Mouse (Mus musculus) limb, embryonic 11.5 days (tissue): ENCODE data around the gene Cplx1. TPM values are rescaled to one million over a fixed set of nuclear protein-coding genes. Genes with fewer than 3 reads are reported as not detected.

Experiments
- ATAC-seq: fragments of 200-750 bp; cut with Nextera tagmentation; 2 replicates; pipeline ENCODE4 v1.8.0; 2017; ENCODE audit warnings: low read depth; ENCODE audit not compliant: insufficient number of reproducible peaks, low FRiP score, low TSS enrichment
- DNase-seq: peaks from one replicate; pipeline ENCODE4 v3.0.0-alpha.2; 2015; ENCODE audit warnings: low spot score
- H3K27ac ChIP-seq: fragments of 300-500 bp; sonication (generic); replicated peaks from 2 replicates; pipeline ENCODE4 v1.5.1; 2014; ENCODE audit warnings: low read depth, mild to moderate bottlenecking, low read length
- H3K27me3 ChIP-seq: fragments of 300-500 bp; sonication (generic); 2 replicates; pipeline ENCODE4 v1.6.1; 2014; ENCODE audit warnings: mild to moderate bottlenecking, low read length, mixed read lengths; ENCODE audit not compliant: control insufficient read depth, insufficient read depth
- H3K36me3 ChIP-seq: fragments of 300-500 bp; sonication (generic); 2 replicates; pipeline ENCODE4 v1.6.1; 2014; ENCODE audit warnings: mild to moderate bottlenecking, low read length, moderate library complexity, mixed read lengths; ENCODE audit not compliant: control insufficient read depth, insufficient read depth
- H3K4me1 ChIP-seq: fragments of 300-500 bp; sonication (generic); 2 replicates; pipeline ENCODE4 v1.6.1; 2014; ENCODE audit warnings: low read length, mixed read lengths; ENCODE audit not compliant: control insufficient read depth, insufficient read depth
- H3K4me2 ChIP-seq: fragments of 300-500 bp; sonication (generic); 2 replicates; pipeline ENCODE4 v1.6.1; 2014; ENCODE audit warnings: low read depth, mild to moderate bottlenecking, moderate library complexity; ENCODE audit not compliant: severe bottlenecking
- H3K4me3 ChIP-seq: fragments of 300-500 bp; sonication (generic); 2 replicates; pipeline ENCODE4 v1.5.1; 2014; ENCODE audit warnings: low read depth, low read length
- H3K9ac ChIP-seq: fragments of 300-500 bp; sonication (generic); 2 replicates; pipeline ENCODE4 v1.6.1; 2014; ENCODE audit warnings: mild to moderate bottlenecking, low read length
- H3K9me3 ChIP-seq: fragments of 300-500 bp; sonication (generic); 2 replicates; pipeline ENCODE4 v1.6.1; 2016; ENCODE audit warnings: low read length; ENCODE audit not compliant: control insufficient read depth
- WGBS: fragments of 180-500 bp; shearing (Covaris S2); extraction: QIAGEN DNeasy Blood & Tissue Kit; methylation state at CpG from one replicate; pipeline ENCODE4 v1.1.7; 2014; 5-methylcytosine and 5-hydroxymethylcytosine counted together
- polyA plus RNA-seq: library from polyadenylated mRNA; unstranded; fragments of >200 nt; fragmentation: Nextera tagmentation; extraction: Ambion mirVana; gene quantifications from 2 replicates; pipeline ENCODE4 v1.2.1, GENCODE M21; 2014

The Cplx1 gene
- polyA plus RNA-seq, 1 experiment from 2014 or later, result 0.17 TPM

DNA sequence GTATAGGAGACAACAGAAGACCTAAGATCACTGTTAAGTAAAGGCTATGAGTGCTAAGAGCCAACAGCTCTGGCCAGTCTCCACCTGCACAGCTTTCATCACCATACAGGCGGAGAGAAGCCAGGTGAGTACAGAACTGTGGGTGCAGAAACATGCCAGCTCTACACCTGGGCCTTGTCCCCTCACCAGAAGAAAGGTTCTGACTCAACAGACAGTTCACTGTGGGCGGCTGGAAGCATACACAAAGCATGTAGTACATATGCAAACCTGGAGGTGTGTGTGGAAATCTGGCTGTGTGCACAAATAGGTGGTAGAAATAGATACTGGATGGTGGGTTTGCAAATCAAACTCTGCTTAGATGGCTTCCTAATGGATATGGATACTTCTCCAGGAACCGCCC lies 27.2 kb downstream of the Cplx1 start:
- Histone ChIP-seq H3K27ac (no peak overlapping the region), H3K4me3 (no peak overlapping the region), H3K27me3 (no peaks in the 10 kb centered on the region), H3K4me1 (peaks cover 5% of the 10 kb centered on the region; the same call in 1 of the 2 replicates), H3K9me3 (no peaks in the 10 kb centered on the region), H3K4me2 (no peak overlapping the region), H3K9ac (no peak overlapping the region), H3K36me3 (no peaks in the 10 kb centered on the region)
- DNase-seq (no peak), ATAC-seq (no peak)
- WGBS, result 87% methylated on average over 3 of the region's 3 CpGs

- no peak overlapping the region for H3K9ac ChIP-seq
- DNase-seq (no peak), ATAC-seq (no peak)
- H3K27me3 ChIP-seq, result no peaks in the 10 kb centered on the region
- H3K9me3 ChIP-seq, result no peaks in the 10 kb centered on the region
- WGBS, result 77% methylated on average over 3 of the region's 3 CpGs
- H3K27ac ChIP-seq, result no peak overlapping the region
- no peaks in the 10 kb centered on the region for H3K36me3 ChIP-seq
- no peak overlapping the region for H3K4me2 ChIP-seq
- no peak overlapping the region for H3K4me3 ChIP-seq
- peaks cover 5% of the 10 kb centered on the region; the same call in 1 of the 2 replicates for H3K4me1 ChIP-seq
These were observed 27.9 kb downstream of the Cplx1 start for GRCm38 (mm10) chr5:108521896-108522295.

DNA sequence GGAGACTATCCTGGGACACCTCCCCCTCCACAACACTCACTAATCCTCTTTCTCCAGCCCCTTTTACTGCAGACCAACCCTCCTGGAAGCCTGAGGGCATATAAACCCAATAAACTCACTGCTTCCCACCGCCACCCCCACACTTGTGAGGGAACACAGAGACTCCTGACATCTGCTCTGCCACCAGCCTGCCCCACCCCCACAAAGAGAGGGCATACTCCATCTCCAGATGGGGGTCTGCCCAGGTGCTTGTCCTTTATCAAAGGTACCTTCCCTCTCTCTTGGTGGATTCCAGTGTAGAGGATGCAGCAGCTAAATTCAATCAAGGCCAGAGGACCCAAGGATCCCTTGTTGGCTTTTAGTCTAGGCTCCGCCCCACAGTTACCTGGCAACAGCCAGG lies 28.8 kb downstream of the Cplx1 start:
- peak; percentile 42 for DNase-seq
- no peak; the same call in 1 of the 2 replicates for ATAC-seq
- WGBS, result 52% methylated on average over 2 of the region's 2 CpGs
- no peak overlapping the region for H3K27ac ChIP-seq
- H3K4me1 ChIP-seq, result peaks cover 5% of the 10 kb centered on the region; the same call in 1 of the 2 replicates
- H3K9me3 ChIP-seq, result no peaks in the 10 kb centered on the region
- H3K9ac ChIP-seq, result no peak overlapping the region
- H3K4me3 ChIP-seq, result no peak overlapping the region
- no peak overlapping the region for H3K4me2 ChIP-seq
- H3K36me3 ChIP-seq, result no peaks in the 10 kb centered on the region
- H3K27me3 ChIP-seq, result no peaks in the 10 kb centered on the region

DNA sequence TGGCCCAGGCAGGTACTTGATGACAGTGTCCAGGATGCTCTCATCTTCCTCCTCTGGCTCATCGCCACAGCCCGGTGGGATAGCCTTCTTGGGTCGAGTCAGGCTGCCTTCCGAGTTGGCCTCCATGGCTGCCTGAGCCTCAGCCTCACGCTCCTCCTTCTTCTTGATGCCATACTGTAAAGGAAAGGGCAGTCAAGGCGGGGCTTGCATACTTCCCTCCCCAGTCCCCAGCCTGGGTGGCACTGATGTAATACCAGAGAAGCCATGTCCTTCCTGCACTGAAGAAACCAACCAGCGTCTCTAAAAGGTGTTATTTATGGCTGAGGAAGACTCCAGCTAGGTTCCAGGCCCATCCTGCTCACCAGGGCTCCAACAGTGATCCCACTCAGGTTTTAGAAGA lies 29.7 kb downstream of the Cplx1 start:
- 79% methylated on average over 7 of the region's 7 CpGs for WGBS
- peaks cover 5% of the 10 kb centered on the region; the same call in 1 of the 2 replicates for H3K4me1 ChIP-seq
- ATAC-seq (no peak), DNase-seq (no peak)
- H3K36me3 ChIP-seq, result no peaks in the 10 kb centered on the region
- H3K9me3 ChIP-seq, result no peaks in the 10 kb centered on the region
- H3K27me3 ChIP-seq, result no peaks in the 10 kb centered on the region
- H3K4me3 ChIP-seq, result no peak overlapping the region
- H3K9ac ChIP-seq, result no peak overlapping the region
- H3K27ac ChIP-seq, result no peak overlapping the region
- H3K4me2 ChIP-seq, result no peak overlapping the region

GRCm38 (mm10) chr5:108518951-108519350 lies 30.9 kb downstream of the Cplx1 start:
- no peak for ATAC-seq
- H3K9ac ChIP-seq, result no peak overlapping the region
- no peaks in the 10 kb centered on the region for H3K36me3 ChIP-seq
- H3K4me3 ChIP-seq, result no peak overlapping the region
- no peak for DNase-seq
- no peak overlapping the region for H3K4me2 ChIP-seq
- no peaks in the 10 kb centered on the region for H3K9me3 ChIP-seq
- H3K27me3 ChIP-seq, result no peaks in the 10 kb centered on the region
- peaks cover 5% of the 10 kb centered on the region; the same call in 1 of the 2 replicates for H3K4me1 ChIP-seq
- no peak overlapping the region for H3K27ac ChIP-seq
- 80% methylated on average over 5 of the region's 5 CpGs for whole genome bisulfite sequencing

DNA sequence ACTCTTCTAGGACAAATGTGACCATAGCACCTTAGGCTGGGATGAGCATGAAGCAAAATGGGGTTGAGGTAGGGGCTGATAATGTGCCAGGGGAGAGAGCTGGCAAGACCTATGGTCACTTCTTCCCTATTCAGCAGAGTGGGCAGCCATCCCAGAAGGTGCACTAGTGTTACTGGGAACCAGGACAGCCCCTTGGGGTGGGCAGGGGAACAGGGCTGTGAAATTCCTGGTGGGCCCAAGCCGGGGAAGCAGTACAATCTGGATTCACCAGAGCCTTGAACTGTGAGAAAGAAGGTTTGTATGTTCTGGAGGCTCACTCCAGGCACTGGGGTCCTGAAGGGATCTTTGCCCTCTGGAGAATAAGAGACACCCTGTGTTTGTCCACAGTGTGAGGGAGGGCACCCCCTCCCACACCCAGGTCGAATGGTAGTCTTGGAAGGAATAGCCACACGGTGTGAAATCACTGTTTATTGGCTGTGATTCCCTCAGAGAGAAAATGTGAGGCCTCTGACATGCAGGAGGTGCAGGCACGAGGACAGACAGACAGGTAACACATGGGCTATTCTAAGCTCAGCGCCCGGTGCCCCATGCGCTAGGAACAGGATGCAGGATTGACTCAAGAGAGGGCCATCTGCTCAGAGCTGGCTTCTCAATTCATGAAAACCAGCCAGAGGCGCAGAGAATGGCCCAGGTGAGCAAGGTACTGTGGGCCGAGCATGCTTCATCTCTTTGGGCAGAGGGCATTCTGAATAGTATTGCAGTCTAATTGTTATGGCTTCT lies 31.5 kb downstream of the Cplx1 start:
- DNase-seq, result no peak

DNA sequence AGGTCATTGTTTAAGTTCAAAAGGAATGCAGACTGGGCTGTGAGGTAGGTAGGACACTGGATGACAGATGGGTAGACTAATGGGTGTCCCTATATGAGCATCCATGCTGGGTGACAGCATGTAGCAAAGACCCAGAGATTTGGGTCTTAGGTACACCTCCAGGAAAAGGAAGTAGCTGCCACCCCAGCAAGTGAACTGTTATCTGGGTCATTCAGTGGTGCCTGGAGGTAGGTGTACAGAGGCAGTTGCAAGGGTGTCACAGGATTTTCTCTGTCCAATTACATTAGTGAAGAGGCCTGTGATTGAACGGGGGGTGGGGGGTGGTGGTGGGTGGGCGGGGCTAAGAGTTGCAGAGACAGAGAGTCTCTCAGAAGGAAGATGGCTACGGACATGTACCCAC lies 33.2 kb downstream of the Cplx1 start:
- Histone ChIP-seq H3K9ac (no peak overlapping the region), H3K9me3 (no peaks in the 10 kb centered on the region)
- no peak for DNase-seq

More for the DNA sequence above, 31.5 kb downstream of the Cplx1 start:
- H3K9ac ChIP-seq, result no peak overlapping the region
- WGBS, result 81% methylated on average over 9 of the region's 9 CpGs
- peaks cover 5% of the 10 kb centered on the region; the same call in 1 of the 2 replicates for H3K4me1 ChIP-seq
- H3K9me3 ChIP-seq, result no peaks in the 10 kb centered on the region
- no peak overlapping the region for H3K4me3 ChIP-seq
- H3K27me3 ChIP-seq, result no peaks in the 10 kb centered on the region
- H3K36me3 ChIP-seq, result no peaks in the 10 kb centered on the region
- no peak overlapping the region for H3K4me2 ChIP-seq
- H3K27ac ChIP-seq, result no peak overlapping the region
- no peak for ATAC-seq

DNA sequence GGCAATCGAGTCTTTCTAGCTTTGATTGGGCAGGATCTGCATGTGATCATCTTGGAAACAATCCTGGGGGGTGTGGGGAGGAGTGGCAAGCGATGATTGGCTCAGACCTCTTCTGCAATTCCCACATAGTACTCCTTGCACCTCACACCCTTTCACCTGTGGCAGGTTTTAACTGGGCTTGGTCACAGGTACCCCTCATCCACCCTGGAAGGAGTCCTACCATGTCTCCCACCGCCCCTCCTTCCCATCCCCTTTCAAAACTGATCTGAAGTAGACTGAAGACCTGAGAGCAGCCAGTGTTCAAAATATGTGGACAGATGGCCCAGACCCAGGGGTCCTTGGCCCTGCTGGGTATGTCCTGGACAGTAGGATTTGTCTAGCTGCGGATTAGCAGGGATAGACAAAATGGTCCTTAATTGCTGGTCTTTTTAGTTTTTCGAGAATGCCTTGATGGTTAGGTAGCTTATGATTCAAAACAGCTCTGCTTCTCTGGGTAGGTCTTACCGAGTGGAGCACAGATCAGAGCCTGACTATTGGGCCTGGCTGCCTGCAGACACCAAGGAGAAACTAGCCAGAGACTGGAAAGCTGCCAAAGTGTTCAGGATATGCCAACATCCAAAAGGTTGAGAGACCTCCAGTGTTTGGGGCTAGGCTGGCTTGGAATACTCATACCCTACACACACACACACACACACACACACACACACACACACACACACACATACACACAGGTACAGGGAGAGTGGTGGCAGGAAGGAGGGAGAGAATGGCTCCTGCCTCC lies 34.1 kb downstream of the Cplx1 start:
- H3K4me3 ChIP-seq, result no peak overlapping the region
- ATAC-seq, result no peak
- no peak overlapping the region for H3K4me2 ChIP-seq
- H3K9me3 ChIP-seq, result no peaks in the 10 kb centered on the region
- H3K4me1 ChIP-seq, result 0 out of 2 replicates have a peak, but pooled peaks cover under 1% of the 10 kb centered on the region
- 71% methylated on average over 6 of the region's 6 CpGs for WGBS
- H3K9ac ChIP-seq, result no peak overlapping the region
- no peak for DNase-seq
- no peaks in the 10 kb centered on the region for H3K36me3 ChIP-seq
- no peaks in the 10 kb centered on the region for H3K27me3 ChIP-seq
- H3K27ac ChIP-seq, result no peak overlapping the region

More for the DNA sequence above, 33.2 kb downstream of the Cplx1 start:
- H3K36me3 ChIP-seq, result no peaks in the 10 kb centered on the region
- no peak overlapping the region for H3K4me3 ChIP-seq
- H3K4me2 ChIP-seq, result no peak overlapping the region
- WGBS, result 85% methylated on average over 3 of the region's 3 CpGs
- H3K27me3 ChIP-seq, result no peaks in the 10 kb centered on the region
- H3K27ac ChIP-seq, result no peak overlapping the region
- H3K4me1 ChIP-seq, result peaks cover 5% of the 10 kb centered on the region; the same call in 1 of the 2 replicates
- ATAC-seq, result no peak
